Mouse (Mus musculus) kidney, postnatal 4 days (tissue): ENCODE data around the gene Fryl.

Source experiments
- DNase-seq, 2 experiments: peaks; one replicate each; pipeline ENCODE4 v3.0.0; 2021; ENCODE audit warnings: mixed read lengths in 2 of 2

The Fryl gene

GRCm38 (mm10) chr5:73156226-73156926 is 100.0 kb downstream of the Fryl start:
- DNase-seq, result peak; percentile 27 to 51

- DNase-seq, result no peak
Measured at GRCm38 (mm10) chr5:73153802-73154465, 102.5 kb downstream of the Fryl start.

- no peak for DNase-seq
Measured at GRCm38 (mm10) chr5:73152206-73152605, 104.2 kb downstream of the Fryl start.

- DNase-seq, result no peak
Measured at GRCm38 (mm10) chr5:73150877-73151445, 105.5 kb downstream of the Fryl start.

GRCm38 (mm10) chr5:73144987-73145386 is 111.4 kb downstream of the Fryl start:
- no peak for DNase-seq

- DNase-seq, result no peak
Measured at GRCm38 (mm10) chr5:73141712-73142111, 114.7 kb downstream of the Fryl start.

- DNase-seq, result no peak
Measured at GRCm38 (mm10) chr5:73141161-73141560, 115.3 kb downstream of the Fryl start.

GRCm38 (mm10) chr5:73137561-73137960 is 118.9 kb downstream of the Fryl start:
- DNase-seq, result no peak

- no peak for DNase-seq
Measured at GRCm38 (mm10) chr5:73135959-73136358, 120.5 kb downstream of the Fryl start.

- no peak for DNase-seq
Measured at GRCm38 (mm10) chr5:73135131-73135530, 121.3 kb downstream of the Fryl start.

- DNase-seq, result peak; percentile 23 to 42
Measured at GRCm38 (mm10) chr5:73133833-73134185, 122.6 kb downstream of the Fryl start.

GRCm38 (mm10) chr5:73132998-73133832 is 123.2 kb downstream of the Fryl start:
- no peak for DNase-seq

- peak in 1 of 2 experiments; percentile 19 for DNase-seq
Measured at GRCm38 (mm10) chr5:73130984-73131383, 125.4 kb downstream of the Fryl start.

- DNase-seq, result peak; percentile 42 to 50
Measured at GRCm38 (mm10) chr5:73129871-73130270, 126.5 kb downstream of the Fryl start.

- peak in 1 of 2 experiments; percentile 25 for DNase-seq
Measured at GRCm38 (mm10) chr5:73119969-73120725, 136.3 kb downstream of the Fryl start.

GRCm38 (mm10) chr5:73119524-73119923 is 136.9 kb downstream of the Fryl start:
- DNase-seq, result no peak

GRCm38 (mm10) chr5:73118786-73119185 is 137.6 kb downstream of the Fryl start:
- peak; percentile 22 to 44 for DNase-seq

- DNase-seq, result no peak
Measured at GRCm38 (mm10) chr5:73114878-73115277, 141.5 kb downstream of the Fryl start.

- no peak for DNase-seq
Measured at GRCm38 (mm10) chr5:73112331-73112730, 144.1 kb downstream of the Fryl start.

GRCm38 (mm10) chr5:73103657-73104056 is 152.8 kb downstream of the Fryl start:
- DNase-seq, result no peak

- DNase-seq, result no peak
Measured at GRCm38 (mm10) chr5:73102342-73102989, 154.0 kb downstream of the Fryl start.

- DNase-seq, result no peak
Measured at GRCm38 (mm10) chr5:73092236-73092635, 164.2 kb downstream of the Fryl start.
